Comparison of ENCODE assay signal across 8 mouse cellular contexts in the genomic region with DNA sequence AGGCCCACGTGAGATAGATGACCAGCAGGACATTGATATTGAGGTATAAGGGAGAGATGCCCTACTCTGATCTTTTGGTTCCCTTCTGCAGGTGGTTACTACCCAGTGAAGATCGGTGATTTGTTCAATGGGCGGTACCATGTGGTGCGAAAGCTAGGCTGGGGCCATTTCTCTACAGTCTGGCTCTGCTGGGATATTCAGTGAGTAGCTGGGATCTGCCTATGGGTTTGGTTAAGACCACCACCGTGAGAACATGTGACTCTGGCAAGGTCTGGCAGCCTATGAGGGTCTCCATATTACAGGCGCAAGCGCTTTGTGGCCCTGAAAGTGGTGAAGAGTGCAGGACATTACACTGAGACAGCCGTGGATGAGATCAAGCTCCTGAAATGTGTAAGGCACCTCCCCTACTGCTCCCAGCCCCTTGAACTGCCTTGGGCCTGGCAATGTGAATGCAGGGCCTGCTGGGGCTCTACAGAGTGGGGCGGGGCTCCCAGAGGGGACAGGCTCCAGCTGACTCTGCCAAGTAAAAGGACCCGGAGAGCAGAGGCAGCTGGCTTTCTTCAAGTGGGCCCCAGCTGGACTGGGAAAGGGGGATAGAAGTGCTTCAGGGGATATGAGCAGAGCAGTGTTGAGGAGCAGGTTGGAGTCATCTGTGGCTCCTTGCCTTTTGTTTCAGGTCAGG. TPM values are rescaled to one million over a fixed set of nuclear protein-coding genes. Genes with fewer than 3 reads are reported as not detected.
DNase-seq lines count a peak whose midpoint lies in the region; ATAC-seq and TF ChIP-seq lines count a peak whose summit lies in the region.
"Had no signal": no experiment of that assay in that cellular context is flagged by ENCODE, and none has a peak within 500 bp of the region (broad histone marks: within the 10 kb centered on the region; RNA-seq: fewer than 3 reads in every experiment).

No protein-coding gene starts in this region.

- peak overlapping the region; percentile 66 for H3K4me2 ChIP-seq in heart, embryonic 16.5 days (ENCODE audit: low read depth, low read length)

- peak overlapping the region; percentile 68 for H3K9ac ChIP-seq in heart, embryonic 16.5 days (ENCODE audit: low read length)

- no peak overlapping the region for H3K4me3 ChIP-seq in lung, adult 2 months (replicated peaks; ENCODE audit: extremely low read depth, low read depth, low read length)
- H3K4me3 ChIP-seq in heart, embryonic 16.5 days (ENCODE audit: low read length), result peak overlapping the region; percentile 48

- ATAC-seq in heart, embryonic 16.5 days (replicated peaks; ENCODE audit: extremely low read depth, insufficient read depth, low FRiP score), result peak; percentile 62; the same call in 1 of the 2 replicates
- ATAC-seq in CD4-positive, CD25-positive, alpha-beta regulatory T cell, adult 4 months, result no peak
- ATAC-seq: activated CD4-positive, CD25-positive, alpha-beta regulatory T cell, adult 4 months had no signal

- H3K27ac ChIP-seq in heart, embryonic 16.5 days (ENCODE audit: low read length), result peak overlapping the region; percentile 92

- TF ChIP-seq CTCF in lung, adult 2 months (IDR thresholded peaks at IDR 0.05; ENCODE audit: insufficient read depth, low read length), result no peak

- no peak for DNase-seq in lung, adult 2 months
- no peak for DNase-seq in lung, adult 18-20 months
- peak; percentile 62 to 73 for DNase-seq in kidney, postnatal 4 days
- peak; percentile 22 for DNase-seq in skeletal muscle tissue, adult 2 months (ENCODE audit: low read depth, low spot score)
- no peak for DNase-seq in layer of hippocampus, postnatal 14 days (ENCODE audit: low spot score in 2 of 2)

- no peaks in the 10 kb centered on the region for H3K27me3 ChIP-seq in heart, embryonic 16.5 days (ENCODE audit: control insufficient read depth, insufficient read depth, low read length)

- H3K9me3 ChIP-seq in heart, embryonic 16.5 days (replicated peaks; ENCODE audit: control insufficient read depth, low read length), result no peaks in the 10 kb centered on the region

- 0 out of 2 replicates have a peak, but pooled peaks have one; percentile 5 for TF ChIP-seq POLR2A in lung, adult 2 months (IDR thresholded peaks at IDR 0.05; ENCODE audit: borderline replicate concordance, extremely low read depth, low read depth, low read length)

- no peaks in the 10 kb centered on the region for H3K4me1 ChIP-seq in lung, adult 2 months (ENCODE audit: control insufficient read depth, insufficient read depth, low read length)
- peaks cover 6% of the 10 kb centered on the region; the same call in 1 of the 2 replicates for H3K4me1 ChIP-seq in heart, embryonic 16.5 days (ENCODE audit: control insufficient read depth, insufficient read depth, low read length)

- peaks cover 6% of the 10 kb centered on the region for H3K36me3 ChIP-seq in heart, embryonic 16.5 days (ENCODE audit: control insufficient read depth, insufficient read depth)

- 72% methylated on average over 10 of the region's 10 CpGs for WGBS in lung, adult 2 months
- 47% methylated on average over 10 of the region's 10 CpGs for WGBS in heart, embryonic 16.5 days

RNA-seq across cellular contexts. Expression of a gene that starts 0.7 kb away (rescaled TPM):
- 7.1 and 13.1 TPM in 2 replicates for polyA plus RNA-seq in lung, adult 2 months (2012; rRNA removed)
- 94.7 and 97.5 TPM in 2 replicates for polyA plus RNA-seq in heart, embryonic 16.5 days (2015; fragmentation: Nextera tagmentation; extraction: Ambion mirVana)
- polyA plus RNA-seq in CD4-positive, CD25-positive, alpha-beta regulatory T cell, adult 4 months (2017; shearing (Covaris generic)), result 1 to 10 TPM in 1 of 2 experiments, under 1 TPM in 1; 0.12 to 3.4 TPM
- total RNA-seq in layer of hippocampus, postnatal 14 days (2021), result 1 to 10 TPM; 7.0 to 7.8 TPM

RNA-seq across cellular contexts. Expression of a gene that starts 11.8 kb away (rescaled TPM):
- polyA plus RNA-seq in lung, adult 2 months (2012; rRNA removed), result 144 and 247 TPM in 2 replicates
- polyA plus RNA-seq in heart, embryonic 16.5 days (2015; fragmentation: Nextera tagmentation; extraction: Ambion mirVana), result 523 and 569 TPM in 2 replicates
- polyA plus RNA-seq in CD4-positive, CD25-positive, alpha-beta regulatory T cell, adult 4 months (2017; shearing (Covaris generic)), result 100 to 1,000 TPM; 146 to 173 TPM
- 100 to 1,000 TPM; 166 TPM for total RNA-seq in layer of hippocampus, postnatal 14 days (2021)

RNA-seq across cellular contexts. Expression of a gene that starts 11.9 kb away (rescaled TPM):
- 153 and 171 TPM in 2 replicates for polyA plus RNA-seq in lung, adult 2 months (2012; rRNA removed)
- 155 TPM in 2 replicates for polyA plus RNA-seq in heart, embryonic 16.5 days (2015; fragmentation: Nextera tagmentation; extraction: Ambion mirVana)
- 100 to 1,000 TPM; 214 to 239 TPM for polyA plus RNA-seq in CD4-positive, CD25-positive, alpha-beta regulatory T cell, adult 4 months (2017; shearing (Covaris generic))
- total RNA-seq in layer of hippocampus, postnatal 14 days (2021), result 100 to 1,000 TPM; 100 to 103 TPM

RNA-seq across cellular contexts. Expression of a gene that starts 18.1 kb away (rescaled TPM):
- polyA plus RNA-seq in lung, adult 2 months (2012; rRNA removed), result 1.3 and 1.4 TPM in 2 replicates
- 0.54 and 0.71 TPM in 2 replicates for polyA plus RNA-seq in heart, embryonic 16.5 days (2015; fragmentation: Nextera tagmentation; extraction: Ambion mirVana)
- polyA plus RNA-seq in CD4-positive, CD25-positive, alpha-beta regulatory T cell, adult 4 months (2017; shearing (Covaris generic)), result not detected
- total RNA-seq in layer of hippocampus, postnatal 14 days (2021), result 10 to 100 TPM; 21.9 to 23.5 TPM
- polyA plus RNA-seq: activated CD4-positive, CD25-positive, alpha-beta regulatory T cell, adult 4 months had no signal

RNA-seq across cellular contexts. Expression of a gene that starts 49.8 kb away (rescaled TPM):
- polyA plus RNA-seq in lung, adult 2 months (2012; rRNA removed), result 2.1 and 2.2 TPM in 2 replicates
- 0.32 and 0.45 TPM in 2 replicates for polyA plus RNA-seq in heart, embryonic 16.5 days (2015; fragmentation: Nextera tagmentation; extraction: Ambion mirVana)
- polyA plus RNA-seq in CD4-positive, CD25-positive, alpha-beta regulatory T cell, adult 4 months (2017; shearing (Covaris generic)), result under 1 TPM; 0.08 to 0.16 TPM
- 100 to 1,000 TPM in 1 of 2 experiments, 10 to 100 TPM in 1; 94.8 to 104 TPM for total RNA-seq in layer of hippocampus, postnatal 14 days (2021)

Comparison
In these comparisons a context has a peak if more than half of its experiments do, and no peak if none do; other contexts are left out.
1. DNase-seq: peak in kidney, postnatal 4 days (2 of 2) and skeletal muscle tissue, adult 2 months (single experiment); none in lung, adult 2 months (single experiment), lung, adult 18-20 months (0 of 2) and layer of hippocampus, postnatal 14 days (0 of 2).